In the genomic region with DNA sequence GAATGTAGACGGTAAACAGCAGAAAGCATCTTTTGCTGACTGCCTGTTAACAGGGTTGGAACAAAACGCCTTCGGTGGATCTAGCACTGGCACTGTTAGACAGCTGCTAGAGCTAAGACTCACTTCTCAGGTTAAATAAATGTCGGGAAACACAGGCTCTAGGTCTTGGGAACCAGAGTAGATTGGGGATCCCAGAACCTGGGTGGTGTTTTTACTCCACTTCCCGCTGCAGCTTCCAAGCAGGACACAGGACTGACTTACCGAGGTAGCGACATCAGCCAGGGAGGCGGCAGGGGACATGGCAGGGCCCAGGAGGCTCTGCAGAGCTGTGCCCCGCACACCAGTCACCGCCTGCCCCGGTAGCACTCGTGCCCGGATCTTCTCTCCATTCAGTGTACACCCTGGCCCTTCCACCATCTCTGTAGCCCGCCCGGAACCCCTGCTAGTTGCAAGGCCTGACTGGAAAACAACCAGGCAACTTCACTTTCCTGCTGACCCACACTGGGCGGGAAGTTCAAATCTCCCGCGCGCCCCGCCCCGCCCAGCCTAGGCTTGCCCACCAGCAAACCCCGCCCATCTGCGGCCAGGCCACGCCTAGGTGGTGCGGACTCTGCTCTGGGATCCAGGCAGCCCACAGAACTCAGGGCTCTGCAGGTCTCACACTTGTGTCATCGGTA, we compare ENCODE assay signal across 8 mouse cellular contexts. TPM values are rescaled to one million over a fixed set of nuclear protein-coding genes. Genes with fewer than 3 reads are reported as not detected.
A peak's percentile ranks its signal among the peaks of the same experiment; 100 is the strongest.
DNase-seq lines count a peak whose midpoint lies in the region; ATAC-seq and TF ChIP-seq lines count a peak whose summit lies in the region.

A gene (minus strand): TSS at position 571 of the 677 bp plus-strand sequence.

- H3K27me3 ChIP-seq in limb, embryonic 14.5 days (ENCODE audit: control insufficient read depth, insufficient read depth, low read length), result no peaks in the 10 kb centered on the region
- H3K27me3 ChIP-seq in midbrain, embryonic 16.5 days (ENCODE audit: control insufficient read depth, insufficient read depth, low read depth, low read length), result no peaks in the 10 kb centered on the region

- H3K4me2 ChIP-seq in limb, embryonic 14.5 days (replicated peaks; ENCODE audit: low read depth, low read length, severe bottlenecking), result peak within 1 kb of the TSS; percentile 89
- peak within 1 kb of the TSS; percentile 60 for H3K4me2 ChIP-seq in midbrain, embryonic 16.5 days (ENCODE audit: low read length)

- no peak for TF ChIP-seq CTCF in cortical plate, adult 2 months (IDR thresholded peaks at IDR 0.05; ENCODE audit: extremely low read depth, insufficient read depth, low read length)

- WGBS in limb, embryonic 14.5 days, result under 1% methylated on average over 24 of the region's 26 CpGs
- WGBS in midbrain, embryonic 16.5 days, result under 1% methylated on average over 26 of the region's 26 CpGs

- H3K36me3 ChIP-seq in limb, embryonic 14.5 days (ENCODE audit: control insufficient read depth, insufficient read depth, low read length), result no peaks in the 10 kb centered on the region
- H3K36me3 ChIP-seq in midbrain, embryonic 16.5 days (ENCODE audit: control insufficient read depth, insufficient read depth, low read length), result no peaks in the 10 kb centered on the region

- H3K4me1 ChIP-seq in cortical plate, adult 2 months (ENCODE audit: control insufficient read depth, insufficient read depth, low read length), result no peaks in the 10 kb centered on the region
- H3K4me1 ChIP-seq in limb, embryonic 14.5 days (ENCODE audit: control insufficient read depth, insufficient read depth, low read length), result peaks cover 4% of the 10 kb centered on the region; the same call in 1 of the 2 replicates
- H3K4me1 ChIP-seq in midbrain, embryonic 16.5 days (ENCODE audit: control insufficient read depth, insufficient read depth, low read length), result peaks cover 5% of the 10 kb centered on the region; the same call in 1 of the 2 replicates

- TF ChIP-seq POLR2A in cortical plate, adult 2 months (IDR thresholded peaks at IDR 0.05; ENCODE audit: extremely low read depth, insufficient read depth, low read length), result no peak
- no peak for TF ChIP-seq POLR2A in limb, embryonic 14.5 days (IDR thresholded peaks at IDR 0.05; ENCODE audit: borderline replicate concordance, extremely low read depth, insufficient read depth, insufficient read length)

- H3K4me3 ChIP-seq in cortical plate, adult 2 months (ENCODE audit: insufficient read depth, low read length), result peak within 1 kb of the TSS; percentile 8; the same call in 1 of the 2 replicates
- H3K4me3 ChIP-seq in limb, embryonic 14.5 days (replicated peaks; ENCODE audit: low read length), result peak within 1 kb of the TSS; percentile 58
- peak within 1 kb of the TSS; percentile 41 for H3K4me3 ChIP-seq in midbrain, embryonic 16.5 days (ENCODE audit: low read depth, low read length)

- intact Hi-C loops in gastrocnemius, postnatal 14 days (cut with DNase I; ENCODE audit: low total_unique reads), result no loop called here

- no peak within 1 kb of the TSS for H3K27ac ChIP-seq in cortical plate, adult 2 months (ENCODE audit: insufficient read depth, low read length)
- H3K27ac ChIP-seq in limb, embryonic 14.5 days (replicated peaks; ENCODE audit: low read depth, low read length), result peak within 1 kb of the TSS; percentile 48
- H3K27ac ChIP-seq in midbrain, embryonic 16.5 days (ENCODE audit: low read length), result no peak within 1 kb of the TSS

- no peaks in the 10 kb centered on the region for H3K9me3 ChIP-seq in limb, embryonic 14.5 days (ENCODE audit: control insufficient read depth, low read length)
- no peaks in the 10 kb centered on the region for H3K9me3 ChIP-seq in midbrain, embryonic 16.5 days (replicated peaks; ENCODE audit: control insufficient read depth, low read length, poor library complexity, severe bottlenecking)

- H3K9ac ChIP-seq in limb, embryonic 14.5 days (ENCODE audit: low read depth, low read length, severe bottlenecking), result peak within 1 kb of the TSS; percentile 72
- H3K9ac ChIP-seq in midbrain, embryonic 16.5 days (ENCODE audit: low read depth, low read length), result peak within 1 kb of the TSS; percentile 30; the same call in 1 of the 2 replicates

- peak; percentile 68 for ATAC-seq in cerebellum, adult (ENCODE audit: insufficient number of reproducible peaks, low FRiP score, low TSS enrichment)
- ATAC-seq in inflammation-experienced regulatory T-cells, adult 6 months, result peak; percentile 71
- peak; percentile 98 for ATAC-seq in limb, embryonic 14.5 days (ENCODE audit: low FRiP score, low read depth)
- peak; percentile 92 for ATAC-seq in midbrain, embryonic 16.5 days

- no peak for DNase-seq in cerebellum, adult 9-10 months
- peak; percentile 87 for DNase-seq in gastrocnemius, postnatal 14 days
- DNase-seq in limb, embryonic 14.5 days (ENCODE audit: low spot score), result peak; percentile 77
- DNase-seq in spleen, postnatal 14 days (ENCODE audit: low spot score in 2 of 2), result peak; percentile 83 to 85

RNA-seq across cellular contexts. Expression of the gene that starts here (rescaled TPM):
- polyA plus RNA-seq in cortical plate, adult 2 months (2012; rRNA removed), result 0.25 and 0.27 TPM in 2 replicates
- 1 to 10 TPM; 1.5 to 2.5 TPM for total RNA-seq in gastrocnemius, postnatal 14 days (2021)
- 10 to 100 TPM in 1 of 3 experiments, 1 to 10 TPM in 2; 3.0 to 26.0 (median 3.5) TPM for polyA plus RNA-seq in inflammation-experienced regulatory T-cells, adult 6 months (2017; shearing (Covaris generic))
- 19.4 and 30.5 TPM in 2 replicates for polyA plus RNA-seq in limb, embryonic 14.5 days (2012; rRNA removed)
- polyA plus RNA-seq in limb, embryonic 14.5 days (2014; fragmentation: Nextera tagmentation; extraction: Ambion mirVana), result 16.8 and 21.6 TPM in 2 replicates
- polyA plus RNA-seq in midbrain, embryonic 16.5 days (2015; fragmentation: Nextera tagmentation; extraction: Ambion mirVana), result 3.1 and 4.7 TPM in 2 replicates

Comparison
In these comparisons a context has a peak if more than half of its experiments do, and no peak if none do; other contexts are left out.
1. H3K4me3 ChIP-seq: peak in every context shown above with its lines; median percentile 58 in limb, embryonic 14.5 days; 41 in midbrain, embryonic 16.5 days; 8 in cortical plate, adult 2 months.